Mouse (Mus musculus): ENCODE measurements around the gene Neurod2.

Gene Neurod2

DNA sequence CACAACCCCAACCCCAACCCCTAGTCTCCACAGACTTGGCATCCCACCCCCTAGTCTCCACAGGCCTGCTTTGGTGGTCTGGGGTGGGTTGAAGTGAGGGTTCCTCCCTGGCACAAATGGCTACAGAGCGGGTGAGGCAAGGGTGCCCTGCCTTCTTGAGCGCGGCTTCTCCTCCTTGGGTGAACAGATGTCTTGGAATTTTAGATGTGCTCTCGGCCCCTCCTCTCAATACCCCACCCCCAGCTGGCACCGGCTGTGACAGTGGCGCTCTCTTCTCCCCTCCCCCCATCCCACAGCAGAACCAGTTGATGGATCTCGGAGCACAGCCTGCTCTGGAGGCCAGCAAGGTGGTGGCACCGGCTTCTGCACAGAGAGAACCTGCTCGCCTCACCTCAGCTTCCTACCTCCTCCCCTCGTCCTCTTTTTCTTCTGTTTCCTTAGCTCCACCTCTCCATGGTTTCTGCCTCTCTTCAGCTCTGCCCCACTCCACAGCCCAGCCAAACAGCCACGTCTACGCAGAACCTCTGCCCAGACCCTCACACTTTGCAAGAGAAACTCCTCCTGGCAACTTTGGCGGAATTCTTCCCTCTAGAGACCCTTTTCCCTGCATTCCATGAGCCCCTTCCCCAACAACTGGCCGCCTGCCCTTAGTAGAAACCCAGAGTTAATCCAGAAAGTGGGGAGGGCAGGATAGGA lies 10.9 kb downstream of the Neurod2 start:
- DNase-seq (ENCODE audit: low read depth, low spot score) = no peak

DNA sequence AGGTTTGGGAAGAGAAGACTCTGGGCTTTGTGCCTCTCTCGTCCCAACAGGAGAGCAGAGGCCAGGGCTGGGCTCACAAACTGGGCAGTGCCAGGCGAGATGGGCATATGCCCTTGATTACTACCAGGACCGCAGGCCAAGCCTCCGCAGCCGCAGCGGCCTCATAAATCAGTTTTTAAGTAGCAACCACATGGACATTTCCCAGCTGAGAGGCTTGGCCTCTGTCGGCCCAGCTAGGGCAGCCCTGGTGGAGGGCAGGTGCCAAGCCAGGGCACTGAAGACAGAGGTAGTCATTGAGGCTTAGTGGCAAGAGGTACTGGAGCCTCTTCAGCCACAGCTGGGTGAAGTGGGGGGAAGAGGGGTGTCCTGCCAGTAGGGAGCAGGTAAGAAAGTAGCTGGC lies 12.0 kb downstream of the Neurod2 start:
- no peak for DNase-seq (ENCODE audit: low read depth, low spot score)

DNA sequence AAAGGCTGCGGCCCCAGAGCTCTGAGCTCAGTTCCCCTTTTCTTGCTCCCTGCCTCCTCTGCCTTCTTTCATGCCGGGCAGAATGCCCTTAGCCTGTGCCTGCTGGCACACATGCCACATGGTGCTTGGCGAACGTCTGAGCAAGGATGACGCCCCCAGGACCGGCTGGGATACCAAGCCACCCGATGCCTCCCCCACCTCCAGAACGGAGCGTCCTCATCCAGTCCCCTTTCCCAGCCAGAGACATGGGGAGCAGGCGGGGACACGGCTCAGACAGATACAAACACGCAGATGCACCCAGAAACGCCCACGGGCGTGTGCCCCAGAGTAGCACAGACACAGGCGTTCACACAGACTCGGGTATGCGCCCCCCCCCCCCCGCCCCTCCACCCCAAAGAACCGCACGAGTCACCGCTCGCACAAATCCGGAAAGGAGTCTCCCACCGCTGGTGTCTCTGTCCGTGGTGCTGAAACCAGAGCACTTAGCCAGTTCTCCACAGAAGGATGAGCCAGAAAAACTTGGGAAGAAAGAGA lies 15.6 kb downstream of the Neurod2 start:
- peak; percentile 83 for DNase-seq (ENCODE audit: low read depth, low spot score)

DNA sequence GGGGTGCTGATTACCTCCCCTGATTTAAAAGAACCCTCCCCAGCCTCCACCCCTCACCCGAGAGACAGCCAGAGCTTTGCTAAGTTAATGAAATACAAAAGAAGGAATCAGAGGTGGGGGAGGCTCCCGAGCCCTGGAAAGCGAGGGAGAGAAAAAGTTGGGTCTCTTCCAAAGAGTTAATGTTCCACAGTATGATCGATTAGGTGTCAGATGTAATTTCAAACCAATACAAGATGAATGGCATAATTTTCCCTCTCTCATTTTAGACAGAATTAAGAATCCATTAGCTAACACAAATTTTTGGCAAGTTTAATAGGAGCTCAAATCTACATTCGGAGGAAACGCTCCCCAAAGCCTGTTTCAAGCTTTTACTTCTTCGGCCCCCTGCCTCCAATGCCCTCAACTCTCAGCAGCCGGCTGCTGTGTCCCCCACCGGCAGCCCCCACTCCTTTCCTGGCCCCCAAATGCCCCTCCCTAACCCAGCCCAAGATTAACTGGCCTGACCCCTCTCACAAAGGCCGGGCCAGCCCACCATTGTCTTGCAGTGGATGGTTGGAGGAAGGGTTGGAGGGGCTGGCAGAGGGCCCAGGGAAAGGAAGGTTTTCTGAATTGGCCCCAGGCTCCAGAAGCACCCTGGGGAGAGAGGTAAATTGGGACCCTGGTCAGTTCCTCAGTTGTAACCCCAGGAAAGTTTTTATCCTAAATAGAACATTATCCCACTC lies 30.8 kb downstream of the Neurod2 start:
- peak; percentile 65 for DNase-seq (ENCODE audit: low read depth, low spot score)

DNA sequence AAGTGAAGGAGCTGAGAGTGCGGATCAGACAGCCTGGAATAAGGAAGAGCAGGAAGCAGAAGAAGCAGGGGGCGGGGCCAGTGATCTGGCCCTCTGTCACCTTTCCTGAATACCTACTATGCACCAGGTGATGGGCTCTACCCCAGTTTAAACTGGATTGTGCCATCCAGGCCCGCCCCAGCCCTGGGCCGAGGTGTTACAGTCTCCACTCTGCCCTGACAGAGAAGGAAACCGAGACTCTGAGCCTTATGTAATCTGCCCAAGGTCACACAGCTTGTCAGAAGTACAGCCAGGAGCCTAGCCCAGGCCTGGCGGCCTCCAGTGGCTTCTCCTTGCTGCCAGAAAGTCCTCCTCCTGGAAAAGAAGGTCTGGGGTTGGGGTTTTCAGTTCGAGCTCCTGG lies 31.7 kb downstream of the Neurod2 start:
- peak; percentile 81 for DNase-seq (ENCODE audit: low read depth, low spot score)

DNA sequence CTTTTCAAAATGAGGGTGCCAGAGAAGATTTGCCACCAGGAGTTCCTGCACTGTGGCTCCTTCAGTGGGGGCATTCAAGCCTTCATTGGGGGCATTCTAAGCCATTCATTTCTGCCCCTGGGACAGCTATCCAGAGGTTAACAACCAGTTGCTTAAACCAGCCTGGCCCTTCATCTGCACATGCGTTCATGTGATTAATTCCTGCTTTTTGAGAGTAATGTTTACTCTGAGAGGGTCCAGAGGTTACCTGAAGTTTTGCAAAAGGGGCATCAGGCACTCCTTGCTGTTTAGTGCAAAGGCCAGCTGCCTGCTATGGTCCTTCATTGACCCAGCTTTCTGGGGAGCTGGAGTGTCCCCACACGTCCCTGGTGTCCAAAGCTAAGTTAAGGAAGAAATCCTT lies 32.5 kb downstream of the Neurod2 start:
- DNase-seq (ENCODE audit: low read depth, low spot score) = no peak

DNA sequence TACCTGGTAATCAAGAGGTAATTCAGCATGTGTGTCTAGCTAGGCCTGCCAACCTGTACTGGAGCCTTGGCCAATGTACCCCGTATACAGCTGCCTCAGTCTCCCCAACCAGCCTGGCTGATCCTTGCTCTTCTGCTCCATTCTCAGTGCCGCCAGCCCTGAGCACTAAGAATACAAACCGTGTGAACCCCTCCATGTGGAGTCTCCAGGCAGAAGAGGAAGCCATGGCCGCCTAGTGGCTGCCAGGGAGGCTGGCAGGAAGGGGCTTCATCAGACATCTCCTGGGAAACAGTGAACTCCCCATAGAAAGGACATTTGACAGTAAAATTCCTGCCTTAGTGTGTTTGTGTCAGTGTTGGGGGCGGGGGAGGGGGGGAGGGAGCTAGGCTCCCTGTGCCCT lies 33.2 kb downstream of the Neurod2 start:
- peak; percentile 78 for DNase-seq (ENCODE audit: low read depth, low spot score)

DNA sequence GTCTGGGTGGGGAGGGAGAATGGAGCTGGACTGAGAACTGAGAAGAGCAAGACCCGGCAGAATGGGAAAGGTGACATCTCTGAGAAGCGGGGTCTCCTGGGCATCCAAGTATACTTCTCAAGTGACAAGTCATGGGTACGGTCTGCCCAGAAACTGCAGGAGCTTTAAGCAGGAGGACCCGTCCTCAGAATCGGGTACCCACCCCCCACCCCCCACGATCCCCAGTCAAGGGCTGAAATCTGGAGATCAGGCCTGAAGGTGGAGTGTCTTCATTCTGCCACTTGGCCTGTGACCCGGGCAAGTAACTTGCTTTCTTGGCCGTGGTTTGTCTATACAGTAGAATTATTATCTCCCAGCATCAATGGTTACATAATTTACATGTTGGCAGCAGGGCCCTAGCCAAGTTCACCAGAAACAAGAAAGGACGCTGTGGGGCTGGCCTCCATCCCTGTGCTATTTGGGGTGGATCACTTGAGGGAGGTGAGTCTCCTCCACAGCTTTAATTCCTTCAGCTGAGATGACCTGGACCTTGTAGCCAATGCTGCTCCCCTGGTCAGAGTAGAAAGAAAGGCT lies 34.3 kb downstream of the Neurod2 start:
- DNase-seq (ENCODE audit: low read depth, low spot score) = peak; percentile 25

DNA sequence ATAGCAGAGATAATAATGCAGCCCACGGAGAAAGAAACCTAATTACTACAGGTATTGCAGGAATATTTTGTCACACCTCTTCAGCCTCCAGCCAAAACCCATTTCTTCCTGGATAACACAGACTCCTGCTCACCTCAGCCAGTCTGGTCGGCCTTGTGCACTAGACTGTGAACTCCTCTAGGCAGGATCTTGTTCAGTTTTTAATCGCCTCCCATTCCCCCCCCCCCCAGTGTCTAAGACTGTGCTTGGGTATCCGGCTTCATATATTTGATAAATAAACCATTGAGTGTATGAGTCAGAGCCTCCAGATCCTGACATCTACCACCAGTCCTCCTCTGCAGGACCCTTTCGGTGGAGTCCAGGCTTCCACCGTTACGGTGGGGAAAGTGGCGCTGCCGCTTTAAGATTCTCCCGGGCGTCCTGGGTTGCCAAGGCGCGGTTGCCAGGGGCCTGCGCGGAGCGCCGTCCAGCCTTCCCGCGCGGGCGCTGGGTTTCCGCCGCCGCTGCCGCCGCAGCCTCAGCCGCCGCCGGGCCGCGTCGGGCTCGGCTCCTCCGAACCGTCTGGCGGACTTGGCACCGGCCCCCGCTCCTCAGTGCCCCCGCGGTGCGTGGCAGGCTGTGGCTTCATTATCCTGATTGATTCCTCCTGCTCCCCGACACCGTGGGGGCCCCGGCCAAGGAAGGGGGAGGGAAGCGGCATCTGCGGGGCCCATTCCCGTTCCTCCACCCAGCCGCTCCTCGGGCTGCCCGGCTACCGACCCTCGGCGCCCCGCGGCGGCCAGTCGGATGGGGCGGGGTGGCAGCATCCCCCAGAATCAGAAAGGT lies 35.0 kb downstream of the Neurod2 start:
- DNase-seq (ENCODE audit: low read depth, low spot score) = peak; percentile 64

DNA sequence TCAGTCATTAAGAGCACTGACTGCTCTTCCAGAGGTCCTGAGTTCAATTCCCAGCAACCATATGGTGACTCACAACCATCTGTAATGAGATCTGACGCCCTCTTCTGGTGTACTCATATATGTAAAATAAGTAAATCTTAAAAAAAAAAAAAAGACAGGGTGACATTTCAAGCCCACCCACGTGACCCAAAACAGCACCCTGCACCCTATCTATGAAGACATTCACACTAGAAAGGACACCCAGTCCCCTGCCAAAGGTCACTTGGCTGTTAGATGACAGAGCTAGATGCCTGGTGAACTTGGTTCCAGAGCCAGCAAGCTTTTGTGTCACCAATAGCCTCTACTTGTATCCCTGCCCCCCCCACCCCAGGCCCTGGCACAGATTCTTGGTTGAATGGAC lies 36.4 kb downstream of the Neurod2 start:
- no peak for DNase-seq (ENCODE audit: low read depth, low spot score)

DNA sequence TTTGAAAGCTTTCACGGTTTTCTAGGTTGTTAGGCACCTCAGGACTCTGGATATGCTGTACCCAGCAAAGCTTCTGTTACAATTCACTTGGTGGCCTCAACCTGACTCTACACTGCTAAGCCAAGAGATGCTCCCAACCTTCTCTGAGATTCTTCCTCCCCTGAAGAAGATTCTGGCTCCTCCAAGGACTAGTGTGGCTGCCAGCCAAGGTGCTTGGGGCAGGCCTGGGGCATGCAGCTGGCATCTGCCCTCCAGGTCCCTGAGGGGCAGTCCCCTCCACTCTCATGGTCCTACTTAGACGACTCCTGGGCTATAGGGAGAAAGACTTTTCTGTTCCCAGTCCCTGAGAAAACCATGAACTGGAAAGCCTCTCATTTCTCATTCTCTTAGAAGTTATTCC lies 38.5 kb downstream of the Neurod2 start:
- DNase-seq (ENCODE audit: low read depth, low spot score) = no peak

DNA sequence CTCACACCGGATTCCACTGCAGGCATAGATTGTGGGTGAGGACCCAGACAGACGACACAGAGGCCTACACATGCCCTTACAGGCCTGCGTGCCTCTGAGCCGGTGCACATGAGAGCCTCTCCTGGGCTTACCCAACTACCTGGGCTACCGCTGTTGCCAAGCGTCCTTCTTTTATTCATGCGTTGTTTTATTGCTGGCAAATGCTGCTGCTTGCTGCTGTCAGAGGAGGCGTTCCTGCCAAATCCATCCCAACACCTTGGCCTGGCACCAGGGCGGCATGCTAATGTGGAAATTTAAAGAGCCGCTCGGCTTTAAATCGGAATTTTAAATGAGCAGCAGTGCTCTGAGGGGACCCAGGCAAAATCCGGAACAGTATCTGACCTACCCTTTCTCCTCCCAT lies 39.6 kb downstream of the Neurod2 start:
- DNase-seq (ENCODE audit: low read depth, low spot score) = no peak

DNA sequence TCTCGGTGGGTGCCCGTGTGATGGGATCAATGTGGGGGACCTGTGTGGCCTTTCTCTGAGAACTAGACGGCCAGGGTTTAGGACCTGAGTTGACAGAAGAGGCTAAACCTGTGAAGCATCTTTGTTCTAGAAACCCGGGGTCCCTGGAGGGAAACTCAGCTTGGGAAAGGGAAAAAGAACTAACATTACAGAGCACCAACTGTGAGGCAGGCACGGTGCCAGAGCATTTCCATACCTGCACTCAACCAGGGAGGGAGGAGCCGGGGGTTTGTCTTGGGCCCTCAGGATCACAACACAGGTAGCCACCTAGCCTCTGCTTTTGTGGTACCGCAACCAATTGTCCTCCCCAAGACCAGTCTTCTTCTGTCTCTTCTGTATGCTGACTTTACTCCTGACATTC lies 41.5 kb downstream of the Neurod2 start:
- DNase-seq (ENCODE audit: low read depth, low spot score) = no peak

DNA sequence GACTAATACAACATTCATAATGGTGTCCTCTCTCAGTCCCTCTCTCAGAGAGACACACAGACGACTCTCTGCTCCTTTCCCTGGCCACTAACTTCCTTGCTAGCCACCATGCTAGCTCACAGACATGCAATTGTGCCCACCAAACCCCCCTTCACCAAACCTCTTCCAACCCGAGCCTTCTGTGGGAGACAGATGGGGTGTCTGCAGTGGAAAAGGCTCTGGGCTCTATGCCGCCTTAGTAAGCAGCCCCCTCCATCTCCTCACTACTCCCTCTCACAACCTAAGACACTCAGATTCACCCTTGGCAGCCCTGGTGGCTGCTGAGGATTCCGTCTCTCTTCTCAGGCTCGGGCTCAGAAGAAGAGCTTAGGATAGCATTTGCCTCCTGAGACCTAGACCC lies 41.9 kb downstream of the Neurod2 start:
- DNase-seq (ENCODE audit: low read depth, low spot score) = no peak

DNA sequence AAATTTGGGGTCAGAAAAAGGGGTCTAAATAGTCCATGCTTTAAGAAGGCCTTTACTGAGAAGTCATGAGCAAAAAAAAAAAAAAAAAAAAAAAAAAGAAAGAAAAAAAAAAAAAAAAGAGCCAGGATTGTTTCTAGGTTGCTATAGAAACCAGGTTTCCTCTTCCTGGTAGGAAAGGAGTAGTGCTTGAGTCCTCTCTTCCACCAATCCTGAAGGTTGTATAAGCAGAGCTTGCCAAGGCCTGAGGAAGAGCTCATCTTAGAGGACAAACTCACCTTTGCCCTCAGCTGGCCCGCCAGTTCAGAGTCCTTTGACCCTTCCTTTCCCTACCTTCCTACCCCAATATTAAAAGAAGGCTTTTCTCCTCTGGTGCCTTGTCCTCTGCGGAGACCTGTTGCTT lies 44.1 kb downstream of the Neurod2 start:
- DNase-seq (ENCODE audit: low read depth, low spot score) = peak; percentile 53

DNA sequence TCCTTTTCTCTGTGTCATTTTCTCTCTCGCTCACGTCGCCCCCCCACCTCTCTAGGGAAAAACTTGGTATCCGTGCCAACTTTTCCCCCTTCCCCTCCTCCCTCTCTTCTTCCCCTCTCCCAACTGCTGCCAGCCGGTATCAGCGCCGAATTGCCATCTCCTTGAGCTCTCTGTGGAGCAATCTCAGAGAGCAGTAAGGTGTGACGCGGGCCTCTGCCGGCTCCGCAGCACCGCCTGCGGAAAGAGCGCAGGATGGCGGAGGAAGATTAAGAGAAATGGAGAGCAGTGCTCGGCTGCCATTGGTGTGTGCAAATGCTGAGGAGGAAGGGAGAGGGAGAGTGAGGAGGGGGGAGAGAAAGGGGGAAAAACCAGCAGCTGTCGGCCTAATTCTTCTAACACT lies 45.2 kb downstream of the Neurod2 start:
- peak; percentile 49 for DNase-seq (ENCODE audit: low read depth, low spot score)

DNA sequence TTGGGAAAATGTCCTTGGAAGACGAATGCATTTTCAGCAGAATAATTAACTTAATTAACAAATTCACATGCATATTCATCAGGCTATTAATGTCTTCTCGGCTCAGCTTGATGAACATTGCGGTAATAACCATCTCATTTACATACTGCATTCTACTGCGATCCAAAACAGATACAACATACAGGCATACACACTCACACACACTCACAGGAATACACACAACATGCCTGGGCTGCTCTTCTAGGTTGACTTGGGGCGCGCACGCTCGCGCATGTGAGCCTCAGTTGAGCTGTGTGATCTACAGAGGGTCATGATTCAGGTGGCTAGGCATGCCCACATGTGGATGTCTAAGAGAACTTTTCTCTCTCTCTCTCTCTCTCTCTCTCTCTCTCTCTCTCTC lies 45.7 kb downstream of the Neurod2 start:
- DNase-seq (ENCODE audit: low read depth, low spot score) = no peak

All from R1 (cell line).